Comparison of ENCODE assay signal across 8 mouse cellular contexts in genomic region chr1:171044365-171045078, GRCm38 (mm10). TPM values are rescaled to one million over a fixed set of nuclear protein-coding genes. Genes with fewer than 3 reads are reported as not detected.
DNase-seq lines count a peak whose midpoint lies in the region; ATAC-seq and TF ChIP-seq lines count a peak whose summit lies in the region.

No protein-coding gene starts in this region.

- TF ChIP-seq CTCF in Patski (IDR thresholded peaks at IDR 0.05), result no peak

- ATAC-seq in Patski, result peak; percentile 71
- ATAC-seq in hindbrain, embryonic 14.5 days (ENCODE audit: low FRiP score), result peak; percentile 96

- no peaks in the 10 kb centered on the region for H3K9me3 ChIP-seq in hindbrain, embryonic 14.5 days (ENCODE audit: control insufficient read depth, low read length)

- H3K27ac ChIP-seq in hindbrain, embryonic 14.5 days, result peak overlapping the region; percentile 80

- H3K27me3 ChIP-seq in Patski, result no peaks in the 10 kb centered on the region
- no peaks in the 10 kb centered on the region for H3K27me3 ChIP-seq in hindbrain, embryonic 14.5 days (ENCODE audit: control insufficient read depth, insufficient read depth, low read length)

- in situ Hi-C loops in Patski (cut with MboI; ENCODE audit: low pct_unique_long_range_greater_than_20kb), result no loop called here

- DNase-seq in Patski (ENCODE audit: low read depth, low spot score), result no peak
- DNase-seq in cerebellum, postnatal 25 days, result peak; percentile 89 to 90
- peak; percentile 72 to 81 for DNase-seq in frontal cortex, postnatal 25 days (ENCODE audit: low spot score in 2 of 2)
- DNase-seq in hindbrain, embryonic 14.5 days (ENCODE audit: low spot score), result peak; percentile 100
- DNase-seq in layer of hippocampus, postnatal 25 days (ENCODE audit: extremely low spot score in 1 of 2, low spot score in 1 of 2), result peak; percentile 73 to 84
- DNase-seq in lung, postnatal 14 days, result peak; percentile 88
- peak; percentile 82 for DNase-seq in retina, adult 2 months (ENCODE audit: low read depth, low spot score)
- DNase-seq in thymus, postnatal 25 days, result peak; percentile 85

- no peaks in the 10 kb centered on the region for H3K36me3 ChIP-seq in hindbrain, embryonic 14.5 days (replicated peaks; ENCODE audit: control insufficient read depth, insufficient read depth)

- POLR2A ChIA-PET in Patski (lab: Charles Lee), result no interaction called here

- peak overlapping the region; percentile 60 for H3K9ac ChIP-seq in hindbrain, embryonic 14.5 days

- CTCF ChIA-PET in Patski (lab: Charles Lee), result no interaction called here

- no peaks in the 10 kb centered on the region for H3K4me1 ChIP-seq in hindbrain, embryonic 14.5 days (replicated peaks; ENCODE audit: control insufficient read depth, insufficient read depth, low read length)

- WGBS in hindbrain, embryonic 14.5 days, result under 1% methylated on average over 33 of the region's 33 CpGs

- H3K4me3 ChIP-seq in hindbrain, embryonic 14.5 days (replicated peaks; ENCODE audit: low read length), result peak overlapping the region; percentile 43

- H3K4me2 ChIP-seq in hindbrain, embryonic 14.5 days (replicated peaks), result peak overlapping the region; percentile 50

RNA-seq across cellular contexts. Expression of gene Fcgr3, which starts 20.2 kb away (rescaled TPM):
- 0.05 TPM for polyA plus RNA-seq in Patski (2021)
- 9.6 and 11.6 TPM in 2 replicates for polyA plus RNA-seq in hindbrain, embryonic 14.5 days (2014; fragmentation: Nextera tagmentation; extraction: Ambion mirVana)
- 10 to 100 TPM; 12.1 to 14.0 TPM for total RNA-seq in layer of hippocampus, postnatal 25 days (2021)

RNA-seq across cellular contexts. Expression of gene Fcgr4, which starts 25.8 kb away (rescaled TPM):
- 0.08 TPM for polyA plus RNA-seq in Patski (2021)
- polyA plus RNA-seq in hindbrain, embryonic 14.5 days (2014; fragmentation: Nextera tagmentation; extraction: Ambion mirVana), result 0.33 and 0.56 TPM in 2 replicates
- under 1 TPM in 1 of 2 experiments, not detected in 1; 0.22 TPM for total RNA-seq in layer of hippocampus, postnatal 25 days (2021)

Comparison
In these comparisons a context has a peak if more than half of its experiments do, and no peak if none do; other contexts are left out.
1. RNA of gene Fcgr3, which starts 20.2 kb away (polyA plus RNA-seq): 9.6 to 11.6 TPM in hindbrain, embryonic 14.5 days; 0.05 TPM in Patski (single experiment); every median in the first group is over 10 times any median in the second.